Mouse (Mus musculus) duodenum, adult 2 months (tissue): ENCODE data around the gene Pafah1b1. TPM values are rescaled to one million over a fixed set of nuclear protein-coding genes. Genes with fewer than 3 reads are reported as not detected.

Experiments
- polyA plus RNA-seq: library from polyadenylated mRNA; depleted of rRNA; stranded (reverse); fragments of >200 nt; gene quantifications from 2 replicates; pipeline ENCODE4 v1.2.3, GENCODE M21; 2012; ENCODE audit warnings: low replicate concordance; rRNA removed

The Pafah1b1 gene
- 4.3 and 4.7 TPM in 2 replicates for polyA plus RNA-seq

GRCm38 (mm10) chr11:74724235-74724791 lies at the start of gene Pafah1b1:
Gene Pafah1b1, minus strand, starts transcription at chr11:74724670.

GRCm38 (mm10) chr11:74770595-74771207 lies 46.2 kb upstream of the Pafah1b1 start, which contains the start of gene Mettl16:
Gene Mettl16, plus strand, starts transcription at chr11:74770830.

DNA sequence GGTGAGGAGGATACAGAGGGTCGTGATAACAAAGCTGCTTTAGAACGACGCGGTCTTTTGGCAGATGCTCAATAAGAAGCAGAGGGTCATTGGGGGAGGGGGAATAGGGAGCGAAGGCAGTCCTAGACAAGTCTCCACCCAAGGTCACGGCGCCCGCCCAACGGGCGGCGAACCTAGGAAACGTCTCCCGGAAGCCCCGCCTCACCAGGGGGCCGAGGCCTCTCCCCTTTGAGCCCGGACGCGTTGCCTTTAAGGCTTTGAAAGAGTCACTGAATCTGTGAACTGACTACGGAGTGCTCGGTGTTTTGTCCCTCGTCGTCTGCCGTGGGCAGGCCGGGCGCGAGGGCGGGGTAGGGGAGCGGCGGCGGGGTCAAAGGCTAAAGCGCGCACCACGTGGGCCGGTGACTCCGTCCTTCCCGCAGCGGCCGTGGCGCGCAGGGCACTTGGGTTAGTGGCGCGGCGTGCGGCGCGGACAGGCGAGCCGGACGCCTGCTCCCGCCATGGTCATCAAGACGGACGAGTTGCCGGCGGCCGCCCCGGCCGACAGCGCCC lies 75.3 kb downstream of the Pafah1b1 start, which contains the start of gene Cluh:
TSS of gene Cluh (plus strand) at position 401 of the 552 bp plus-strand sequence.

Other genes starting within 250 kb of the Pafah1b1 start
- gene Rap1gap2, start 113.8 kb downstream of the Pafah1b1 start, polyA plus RNA-seq = 10.0 and 13.0 TPM in 2 replicates
- 0.76 and 1.1 TPM in 2 replicates for gene Ccdc92b, start 105.1 kb downstream of the Pafah1b1 start, polyA plus RNA-seq
- 43.6 and 74.2 TPM in 2 replicates for gene Cluh, start 75.2 kb downstream of the Pafah1b1 start, polyA plus RNA-seq
- 0.91 and 2.6 TPM in 2 replicates for gene Mettl16, start 46.2 kb upstream of the Pafah1b1 start, polyA plus RNA-seq
- 18.3 and 20.0 TPM in 2 replicates for gene Mnt, start 106.2 kb upstream of the Pafah1b1 start, polyA plus RNA-seq
- gene Sgsm2, start 172.4 kb upstream of the Pafah1b1 start, polyA plus RNA-seq = 8.1 and 11.6 TPM in 2 replicates
- 1.8 and 2.4 TPM in 2 replicates for gene Tsr1, start 173.4 kb upstream of the Pafah1b1 start, polyA plus RNA-seq
- 11.0 and 21.0 TPM in 2 replicates for gene Smg6, start 201.2 kb upstream of the Pafah1b1 start, polyA plus RNA-seq
- gene Srr, start 201.3 kb upstream of the Pafah1b1 start, polyA plus RNA-seq = 3.0 and 4.3 TPM in 2 replicates